Mouse (Mus musculus): ENCODE measurements at regions not wholly inside any gene's neighbourhood (a gene's known extent, or its start where the extent isn't known, plus 50 kb on each side); places are given as distances from the start of the nearest gene placed in this dataset.

GRCm38 (mm10) chr16:30197351-30197750 is 69.9 kb downstream of the Cpn2 start:
- Histone ChIP-seq H3K4me3 (no peak overlapping the region), H3K4me1 (peaks cover 37% of the 10 kb centered on the region), H3K9ac (no peak overlapping the region), H3K4me2 (replicated peaks) (no peak overlapping the region), H3K9me3 (no peaks in the 10 kb centered on the region), H3K36me3 (no peaks in the 10 kb centered on the region), H3K27me3 (no peaks in the 10 kb centered on the region; the same call in 1 of the 2 replicates), H3K27ac (no peak overlapping the region)
- ATAC-seq (ENCODE audit: low FRiP score, low read depth) = no peak
- 70% methylated on average over 3 of the region's 3 CpGs for WGBS

GRCm38 (mm10) chr16:30199836-30200235 is 67.5 kb downstream of the Cpn2 start:
- ATAC-seq (ENCODE audit: low FRiP score, low read depth) = no peak
- Histone ChIP-seq H3K9me3 (no peaks in the 10 kb centered on the region), H3K4me3 (no peak overlapping the region), H3K4me2 (replicated peaks) (no peak overlapping the region), H3K27me3 (no peaks in the 10 kb centered on the region), H3K4me1 (peaks cover 21% of the 10 kb centered on the region), H3K36me3 (no peaks in the 10 kb centered on the region), H3K9ac (no peak overlapping the region), H3K27ac (no peak overlapping the region)
- 42% methylated on average over 4 of the region's 4 CpGs for WGBS

GRCm38 (mm10) chr16:30204144-30204543 is 63.2 kb downstream of the Cpn2 start:
- H3K4me2 ChIP-seq (replicated peaks) = no peak overlapping the region
- no peaks in the 10 kb centered on the region for H3K36me3 ChIP-seq
- peaks cover 5% of the 10 kb centered on the region; the same call in 1 of the 2 replicates for H3K27me3 ChIP-seq
- no peak overlapping the region for H3K4me3 ChIP-seq
- H3K4me1 ChIP-seq = peaks cover 27% of the 10 kb centered on the region
- H3K9ac ChIP-seq = no peak overlapping the region
- 68% methylated on average over 4 of the region's 4 CpGs for WGBS
- H3K27ac ChIP-seq = no peak overlapping the region
- no peak for ATAC-seq (ENCODE audit: low FRiP score, low read depth)
- H3K9me3 ChIP-seq = peaks cover 3% of the 10 kb centered on the region

- Histone ChIP-seq H3K9ac (0 out of 2 replicates have a peak overlapping the region, but pooled peaks have one; percentile 10), H3K4me2 (replicated peaks) (no peak overlapping the region; the same call in 1 of the 2 replicates)
These were observed 61.9 kb downstream of the Cpn2 start for GRCm38 (mm10) chr16:30205314-30205815.

GRCm38 (mm10) chr16:30205816-30206356 is 61.4 kb downstream of the Cpn2 start:
- Histone ChIP-seq H3K9ac (0 out of 2 replicates have a peak overlapping the region, but pooled peaks have one; percentile 19), H3K36me3 (no peaks in the 10 kb centered on the region), H3K4me1 (peaks cover 22% of the 10 kb centered on the region), H3K27me3 (peaks cover 5% of the 10 kb centered on the region; the same call in 1 of the 2 replicates), H3K27ac (no peak overlapping the region), H3K4me2 (replicated peaks) (no peak overlapping the region; the same call in 1 of the 2 replicates), H3K9me3 (peaks cover 5% of the 10 kb centered on the region), H3K4me3 (no peak overlapping the region)
- WGBS = 21% methylated on average over 15 of the region's 15 CpGs
- ATAC-seq (ENCODE audit: low FRiP score, low read depth) = no peak

More at GRCm38 (mm10) chr16:30205314-30205815, 61.9 kb downstream of the Cpn2 start:
- no peaks in the 10 kb centered on the region for H3K36me3 ChIP-seq
- 14% methylated on average over 8 of the region's 8 CpGs for WGBS
- H3K27me3 ChIP-seq = peaks cover 5% of the 10 kb centered on the region; the same call in 1 of the 2 replicates
- no peak overlapping the region for H3K4me3 ChIP-seq
- no peak overlapping the region for H3K27ac ChIP-seq
- H3K4me1 ChIP-seq = peaks cover 22% of the 10 kb centered on the region
- peaks cover 5% of the 10 kb centered on the region for H3K9me3 ChIP-seq
- no peak for ATAC-seq (ENCODE audit: low FRiP score, low read depth)

Data from limb, embryonic 13.5 days (tissue).